Mouse (Mus musculus) CH12F3 (cell line): ENCODE data around the gene Ccdc136.

Experiments used
- in situ Hi-C: fragments of 300-500 bp; cut with MboI; formaldehyde crosslinking; loops from 2 replicates; pipeline ENCODE4 v1.14.3; 2020; ENCODE audit warnings: low sequenced_read_pairs

Ccdc136 gene

GRCm38 (mm10) chr6:29391802-29392201 lies 4.3 kb upstream of the Ccdc136 start:
- in situ Hi-C loops, result no loop called here

GRCm38 (mm10) chr6:29394286-29394685 lies 1.8 kb upstream of the Ccdc136 start:
- in situ Hi-C loops, result no loop called here

- in situ Hi-C loops, result no loop called here
Observed at GRCm38 (mm10) chr6:29396714-29397540, 818 bp downstream of the Ccdc136 start.

GRCm38 (mm10) chr6:29397575-29397974 lies 1.5 kb downstream of the Ccdc136 start:
- in situ Hi-C loops, result no loop called here

GRCm38 (mm10) chr6:29399851-29400250 lies 3.7 kb downstream of the Ccdc136 start:
- in situ Hi-C loops, result no loop called here

- in situ Hi-C loops, result no loop called here
Observed at GRCm38 (mm10) chr6:29402693-29403342, 6.7 kb downstream of the Ccdc136 start.

GRCm38 (mm10) chr6:29406412-29406811 lies 10.3 kb downstream of the Ccdc136 start:
- in situ Hi-C loops, result no loop called here

GRCm38 (mm10) chr6:29415446-29415845 lies 19.3 kb downstream of the Ccdc136 start:
- in situ Hi-C loops, result no loop called here

- in situ Hi-C loops, result no loop called here
Observed at GRCm38 (mm10) chr6:29420596-29420995, 24.5 kb downstream of the Ccdc136 start.

- in situ Hi-C loops, result no loop called here
Observed at GRCm38 (mm10) chr6:29425118-29425517, 29.0 kb downstream of the Ccdc136 start.

- in situ Hi-C loops, result no loop called here
Observed at GRCm38 (mm10) chr6:29426331-29426730, 30.2 kb downstream of the Ccdc136 start.

- in situ Hi-C loops, result no loop called here
Observed at GRCm38 (mm10) chr6:29428171-29428570, 32.1 kb downstream of the Ccdc136 start.

GRCm38 (mm10) chr6:29430681-29431420 lies 34.7 kb downstream of the Ccdc136 start:
- in situ Hi-C loops, result no loop called here

- in situ Hi-C loops, result no loop called here
Observed at GRCm38 (mm10) chr6:29431473-29431872, 35.4 kb downstream of the Ccdc136 start.

GRCm38 (mm10) chr6:29432156-29432555 lies 36.0 kb downstream of the Ccdc136 start:
- in situ Hi-C loops, result no loop called here

- in situ Hi-C loops, result no loop called here
Observed at GRCm38 (mm10) chr6:29432676-29433037, 36.5 kb downstream of the Ccdc136 start.

GRCm38 (mm10) chr6:29433038-29433803 lies 37.1 kb downstream of the Ccdc136 start, which contains the start of gene Flnc:
Gene Flnc (plus strand): TSS chr6:29433256.
- in situ Hi-C loops, result no loop called here

GRCm38 (mm10) chr6:29433804-29434795 lies 38.0 kb downstream of the Ccdc136 start:
- in situ Hi-C loops, result no loop called here

- in situ Hi-C loops, result no loop called here
Observed at GRCm38 (mm10) chr6:29434911-29435691, 39.0 kb downstream of the Ccdc136 start.
